Mouse (Mus musculus): Measurements from ENCODE around the gene Ptgfr. TPM values are rescaled to one million over a fixed set of nuclear protein-coding genes. Genes with fewer than 3 reads are reported as not detected.

Ptgfr gene
- polyA plus RNA-seq (2012; rRNA removed), result 0.22 and 0.70 TPM in 2 replicates

GRCm38 (mm10) chr3:151836871-151837680 is at the start of gene Ptgfr:
Gene Ptgfr, minus strand, starts transcription at chr3:151837630.

GRCm38 (mm10) chr3:151749737-151750136 is 87.7 kb downstream of the Ptgfr start, which contains the start of gene Ifi44:
Gene Ifi44, minus strand, starts transcription at chr3:151749960.

Other genes with a start within 250 kb of the Ptgfr start
- gene Ifi44, start 87.7 kb downstream of the Ptgfr start, polyA plus RNA-seq (2012; rRNA removed), result 0.95 and 1.6 TPM in 2 replicates
- gene Ifi44l, start 74.7 kb downstream of the Ptgfr start, polyA plus RNA-seq (2012; rRNA removed), result not detected in 2 replicates